Mouse (Mus musculus) 3T3-L1 (cell line): Measurements from ENCODE around the gene Mapkapk2.

ENCODE experiments used
- DNase-seq: peaks from one replicate; pipeline ENCODE4 v3.0.0-alpha.2; 2015; ENCODE audit warnings: low read depth, low spot score

Mapkapk2 gene

GRCm38 (mm10) chr1:131021900-131022590 is 75.6 kb downstream of the Mapkapk2 start:
- no peak for DNase-seq

DNA sequence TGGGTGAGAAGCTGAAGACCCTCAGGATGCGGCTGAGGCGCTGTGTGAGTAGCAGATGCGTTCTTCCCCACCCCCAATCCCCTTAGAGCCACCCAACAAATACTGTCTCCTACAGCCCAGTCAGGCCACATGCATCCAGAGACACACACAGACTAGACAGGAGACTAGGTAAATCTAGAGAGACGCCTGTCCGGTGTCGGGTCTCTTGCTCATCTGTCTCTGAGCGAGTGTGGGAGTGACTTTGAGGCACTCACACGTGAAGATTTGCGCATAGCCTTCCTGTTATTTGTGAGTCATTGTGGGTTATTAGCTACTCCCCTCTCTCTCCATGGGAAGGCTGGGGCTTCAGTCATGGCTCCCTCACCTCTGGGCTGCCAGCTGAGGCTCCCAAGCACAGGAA is 76.2 kb downstream of the Mapkapk2 start:
- DNase-seq: no peak

- DNase-seq: no peak
Measured at GRCm38 (mm10) chr1:131020425-131021310, 77.0 kb downstream of the Mapkapk2 start.

- no peak for DNase-seq
Measured at GRCm38 (mm10) chr1:131019492-131020098, 78.0 kb downstream of the Mapkapk2 start, which contains the start of gene Il10. Il10 (plus strand) TSS chr1:131019845.

DNA sequence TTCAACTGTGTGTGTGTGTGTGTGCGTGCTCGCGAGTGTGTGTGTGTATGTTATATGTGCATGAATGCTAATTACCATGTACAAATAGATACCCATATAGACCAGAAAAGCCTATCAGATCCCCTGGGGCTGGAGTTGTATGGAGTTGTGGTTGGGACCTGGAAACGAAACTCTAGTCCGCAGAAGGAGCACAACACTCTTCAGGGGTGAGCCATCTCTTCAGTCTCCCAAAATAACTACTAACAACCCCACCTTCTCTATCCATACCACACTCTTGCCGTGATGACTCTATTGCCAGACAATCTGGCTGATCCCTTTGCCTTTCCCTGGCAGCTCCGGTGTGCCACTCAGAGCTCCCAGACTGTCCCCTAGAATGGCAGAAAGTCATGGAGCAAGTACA is 81.7 kb downstream of the Mapkapk2 start:
- DNase-seq: no peak

DNA sequence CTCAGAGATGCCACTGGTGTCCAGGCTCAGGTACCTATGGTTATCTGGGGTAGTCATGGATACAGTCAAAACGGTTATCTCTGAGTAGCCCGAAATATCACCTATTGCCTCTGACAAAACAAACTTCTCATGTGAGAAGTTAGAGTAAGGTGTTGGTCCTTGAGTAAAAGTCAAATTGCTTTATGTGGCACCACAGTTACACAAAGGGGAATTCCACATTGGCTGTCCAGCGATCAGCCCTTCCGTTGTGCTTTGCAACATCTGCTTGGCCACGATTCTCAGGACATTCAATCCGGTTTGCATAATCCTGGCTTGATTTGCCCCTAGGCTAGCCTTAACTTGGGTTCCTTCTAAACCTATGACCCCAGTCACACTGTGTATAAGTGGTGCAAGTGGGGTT is 82.3 kb downstream of the Mapkapk2 start:
- DNase-seq: no peak

GRCm38 (mm10) chr1:131013926-131014325 is 83.7 kb downstream of the Mapkapk2 start:
- DNase-seq: no peak

DNA sequence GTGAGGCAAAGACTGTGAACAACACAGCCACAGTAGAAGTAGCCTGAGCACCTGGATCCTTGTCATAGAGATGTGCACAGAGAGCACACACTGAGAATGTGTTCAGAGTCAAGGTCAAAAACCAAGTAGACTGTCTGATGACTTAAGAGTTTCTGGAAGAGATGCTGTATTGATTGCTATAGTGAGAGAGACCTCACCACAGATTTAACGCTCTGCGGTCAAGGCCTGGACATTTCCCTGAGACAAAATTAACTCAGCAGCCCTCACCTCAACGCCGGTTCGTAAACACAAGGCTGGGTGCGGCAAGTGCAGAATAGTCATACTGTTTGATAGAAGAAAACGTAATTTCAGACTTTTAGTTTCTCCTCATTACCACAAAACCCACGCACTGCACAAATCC is 85.1 kb downstream of the Mapkapk2 start:
- DNase-seq: no peak

DNA sequence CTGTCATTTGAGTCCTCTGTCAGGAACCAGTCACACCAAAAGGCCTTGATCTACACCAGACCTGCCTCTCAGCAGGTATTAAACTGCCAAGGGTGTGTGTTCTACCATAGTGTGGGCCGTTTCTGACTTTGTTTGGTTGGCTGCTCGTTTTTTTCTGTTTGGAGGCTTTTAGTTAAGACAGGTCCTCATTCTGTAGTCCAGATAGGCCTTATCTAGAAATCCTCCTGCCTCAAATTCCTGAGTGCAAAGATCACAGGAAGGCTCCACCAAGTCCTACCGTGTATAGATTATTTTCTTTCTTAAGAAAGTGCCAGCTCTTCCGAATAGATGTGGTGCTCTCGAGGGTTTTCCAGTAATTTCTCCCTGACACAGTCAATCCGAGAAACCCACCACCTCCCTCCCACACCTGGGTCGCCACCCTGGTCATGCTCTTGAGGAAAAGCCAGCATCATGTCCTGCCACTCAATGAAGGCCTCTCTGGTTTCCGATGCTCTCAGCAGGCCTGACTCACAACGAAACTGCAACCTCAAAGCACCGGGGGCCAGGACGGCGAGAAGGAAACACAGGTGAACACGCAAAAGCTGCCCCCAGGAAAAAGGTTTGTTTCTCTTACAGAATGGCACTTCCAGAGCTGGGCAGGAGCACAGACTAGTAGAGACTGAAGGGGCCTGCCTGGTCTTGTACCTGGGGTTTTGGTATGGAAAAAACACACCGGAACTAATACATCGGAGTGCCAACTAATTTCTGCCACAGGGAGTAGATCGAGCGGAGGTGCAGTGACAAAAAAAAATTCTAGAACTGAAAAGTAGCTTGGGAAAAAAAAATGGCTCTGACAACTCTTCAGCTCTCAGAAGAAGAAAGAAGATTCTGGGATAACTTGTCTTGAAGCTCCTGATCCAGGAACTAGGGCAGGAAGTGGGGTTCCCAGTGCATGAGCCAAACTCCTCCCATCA is 87.1 kb downstream of the Mapkapk2 start:
- no peak for DNase-seq

GRCm38 (mm10) chr1:131006069-131006468 is 91.6 kb downstream of the Mapkapk2 start:
- DNase-seq: no peak
